Mouse (Mus musculus) small intestine, adult 2 months (tissue): ENCODE measurements around the gene Grb2.

Experiments
- CTCF ChIP-seq: fragments of 200-500 bp; IDR thresholded peaks from 2 replicates; pipeline ENCODE4 v1.5.1; 2012; ENCODE audit warnings: low read depth, mild to moderate bottlenecking, control low read depth, inconsistent platforms, low read length, moderate library complexity, mixed read lengths; ENCODE audit not compliant: insufficient replicate concordance, insufficient read length; ENCODE audit errors: extremely low read depth
- POLR2A ChIP-seq: fragments of 200-500 bp; IDR thresholded peaks from 2 replicates; pipeline ENCODE4 v1.6.1; 2012; ENCODE audit warnings: low read depth, mild to moderate bottlenecking, control low read depth, inconsistent platforms, low read length, moderate library complexity

- TF ChIP-seq CTCF (peak; percentile 97), POLR2A (no peak)
Observed at GRCm38 (mm10) chr11:115722638-115723037, 14.2 kb upstream of the Grb2 start.
